Mouse (Mus musculus) liver, embryonic 16.5 days (tissue): ENCODE measurements around the gene Gm15130. TPM values are rescaled to one million over a fixed set of nuclear protein-coding genes. Genes with fewer than 3 reads are reported as not detected.

Experiments
- ATAC-seq: fragments of 200-750 bp; cut with Nextera tagmentation; 2 replicates; pipeline ENCODE4 v1.8.0; 2017; ENCODE audit warnings: low read depth, mild to moderate bottlenecking, moderate number of reproducible peaks, moderate library complexity
- H3K27ac ChIP-seq: fragments of 300-500 bp; sonication (generic); 2 replicates; pipeline ENCODE4 v1.5.1; 2014; ENCODE audit warnings: mild to moderate bottlenecking, low read length
- H3K27me3 ChIP-seq: fragments of 300-500 bp; sonication (generic); 2 replicates; pipeline ENCODE4 v1.6.1; 2014; ENCODE audit warnings: low read depth, low read length, mixed read lengths; ENCODE audit not compliant: control insufficient read depth, insufficient read depth
- H3K36me3 ChIP-seq: fragments of 300-500 bp; sonication (generic); 2 replicates; pipeline ENCODE4 v1.6.1; 2014; ENCODE audit warnings: mild to moderate bottlenecking; ENCODE audit not compliant: control insufficient read depth, insufficient read depth
- H3K4me1 ChIP-seq: fragments of 300-500 bp; sonication (generic); 2 replicates; pipeline ENCODE4 v1.6.1; 2014; ENCODE audit warnings: low read depth, low read length, mixed read lengths; ENCODE audit not compliant: control insufficient read depth
- H3K4me2 ChIP-seq: fragments of 300-500 bp; sonication (generic); 2 replicates; pipeline ENCODE4 v1.6.1; 2014; ENCODE audit warnings: low read depth, low read length, mixed read lengths
- H3K4me3 ChIP-seq: fragments of 300-500 bp; sonication (generic); 2 replicates; pipeline ENCODE4 v1.5.1; 2014; ENCODE audit warnings: low read depth, mild to moderate bottlenecking, low read length
- H3K9ac ChIP-seq: fragments of 300-500 bp; sonication (generic); 2 replicates; pipeline ENCODE4 v1.6.1; 2014; ENCODE audit warnings: low read depth, low read length
- H3K9me3 ChIP-seq: fragments of 300-500 bp; sonication (generic); replicated peaks from 2 replicates; pipeline ENCODE4 v1.6.1; 2016; ENCODE audit warnings: low read length; ENCODE audit not compliant: control insufficient read depth
- WGBS: fragments of 180-500 bp; shearing (Covaris S2); extraction: QIAGEN DNeasy Blood & Tissue Kit; methylation state at CpG from one replicate; pipeline ENCODE4 v1.1.7; 2014; ENCODE audit not compliant: insufficient replicate concordance; 5-methylcytosine and 5-hydroxymethylcytosine counted together
- polyA plus RNA-seq: library from polyadenylated mRNA; unstranded; fragments of >200 nt; fragmentation: Nextera tagmentation; extraction: Ambion mirVana; gene quantifications from 2 replicates; pipeline ENCODE4 v1.2.1, GENCODE M21; 2015

The Gm15130 gene
- polyA plus RNA-seq: not detected in 2 replicates

DNA sequence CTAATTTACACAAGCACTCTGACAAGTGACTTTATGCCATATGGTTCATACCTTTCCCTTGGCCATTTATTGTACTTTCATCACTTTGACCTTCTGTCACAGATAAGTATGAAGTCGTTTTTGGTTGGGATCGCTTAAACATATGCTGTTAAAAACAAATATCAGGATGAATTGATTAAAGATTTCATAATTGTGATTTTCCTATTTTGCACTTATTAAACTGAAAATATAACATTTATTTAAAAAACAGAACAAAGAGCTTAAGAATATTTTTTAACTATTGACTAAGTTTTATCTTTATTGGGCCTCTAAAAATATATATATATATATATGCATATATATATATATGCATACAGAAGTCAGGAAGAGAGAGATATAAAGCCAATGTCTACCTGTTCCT lies at the start of gene Gm15130:
TSS of gene Gm15130 (minus strand) at position 101 of the 400 bp plus-strand sequence.
- no peak for ATAC-seq
- H3K9ac ChIP-seq: no peak within 1 kb of the TSS
- 55% methylated on average over 2 of the region's 2 CpGs for WGBS

DNA sequence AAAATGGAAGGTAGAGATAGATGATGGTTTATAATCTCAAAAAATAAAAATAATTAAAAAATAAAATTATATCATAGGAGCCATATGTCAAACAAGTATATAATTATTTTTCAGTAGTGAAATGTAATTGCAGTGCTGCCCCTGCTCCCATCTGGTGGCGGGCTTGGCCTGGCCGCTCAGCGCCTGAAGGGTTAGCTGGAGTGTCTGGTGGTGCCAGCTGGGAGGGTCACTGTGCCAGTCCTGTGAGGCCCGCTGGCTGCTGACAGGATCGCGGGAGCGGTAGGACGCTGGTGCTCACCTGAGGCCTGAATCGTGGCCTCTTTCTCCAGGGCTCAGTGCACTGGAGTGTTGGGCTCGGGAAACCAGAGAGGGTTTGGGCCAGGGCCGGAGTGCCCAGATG lies 29.3 kb upstream of the Gm15130 start:
- WGBS: 76% methylated on average over 11 of the region's 11 CpGs
- no peak for ATAC-seq
- H3K27me3 ChIP-seq: no peaks in the 10 kb centered on the region
- no peaks in the 10 kb centered on the region for H3K4me1 ChIP-seq
- H3K4me3 ChIP-seq: no peak overlapping the region
- no peaks in the 10 kb centered on the region for H3K9me3 ChIP-seq
- H3K27ac ChIP-seq: no peak overlapping the region
- H3K4me2 ChIP-seq: no peak overlapping the region
- H3K36me3 ChIP-seq: no peaks in the 10 kb centered on the region
- no peak overlapping the region for H3K9ac ChIP-seq

More for the DNA sequence above, at the start of gene Gm15130:
- H3K9me3 ChIP-seq: no peaks in the 10 kb centered on the region
- no peaks in the 10 kb centered on the region for H3K27me3 ChIP-seq
- H3K4me1 ChIP-seq: no peaks in the 10 kb centered on the region
- H3K4me2 ChIP-seq: no peak within 1 kb of the TSS
- no peak within 1 kb of the TSS for H3K27ac ChIP-seq
- H3K36me3 ChIP-seq: no peaks in the 10 kb centered on the region
- no peak within 1 kb of the TSS for H3K4me3 ChIP-seq

DNA sequence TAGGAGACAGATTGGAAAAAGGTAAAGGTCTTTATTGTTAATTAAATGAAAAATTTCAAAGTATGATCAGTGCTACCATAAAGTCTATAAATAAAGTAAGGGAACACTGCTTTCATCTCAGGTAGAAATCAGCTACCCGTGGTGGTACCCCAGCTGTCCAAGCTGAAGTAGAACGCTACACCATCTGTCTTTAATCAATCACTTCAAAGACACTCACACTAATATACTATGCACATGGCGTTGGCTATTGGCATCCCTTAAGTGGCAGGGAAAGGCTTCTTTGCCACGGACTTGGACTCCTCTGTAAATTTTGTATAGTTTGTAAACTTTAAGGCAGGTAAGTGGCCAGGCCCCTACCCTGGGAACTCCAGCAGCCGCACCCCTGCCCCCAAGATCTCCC lies 17.0 kb downstream of the Gm15130 start:
- Histone ChIP-seq H3K4me1 (no peaks in the 10 kb centered on the region), H3K4me2 (no peak overlapping the region), H3K4me3 (no peak overlapping the region), H3K9me3 (no peaks in the 10 kb centered on the region), H3K27ac (no peak overlapping the region), H3K9ac (no peak overlapping the region), H3K27me3 (no peaks in the 10 kb centered on the region), H3K36me3 (no peaks in the 10 kb centered on the region)
- WGBS: 49% methylated on average over 5 of the region's 5 CpGs
- ATAC-seq: no peak

DNA sequence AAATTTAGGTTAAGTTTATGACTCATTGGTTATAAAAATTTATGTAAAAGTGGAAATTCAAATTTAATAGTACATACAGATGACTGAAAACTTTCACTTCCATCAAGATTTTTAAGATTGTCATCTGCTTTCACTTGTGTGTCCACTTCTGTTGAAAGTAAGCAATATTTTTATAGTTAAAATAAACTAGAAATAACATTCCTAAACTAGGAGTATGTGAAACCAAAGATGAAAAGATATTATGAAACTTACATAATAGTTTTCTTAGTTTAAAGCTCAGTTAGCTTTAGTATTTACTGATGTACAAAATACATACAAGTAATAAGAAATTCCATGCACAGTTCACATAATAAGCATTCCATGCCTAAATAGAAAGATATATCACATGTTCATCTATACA lies 46.9 kb downstream of the Gm15130 start, which contains the start of gene Gm13941:
TSS of gene Gm13941 (minus strand) at position 101 of the 400 bp plus-strand sequence.
- Histone ChIP-seq H3K9ac (no peak within 1 kb of the TSS), H3K27ac (no peak within 1 kb of the TSS), H3K4me2 (no peak within 1 kb of the TSS), H3K4me1 (no peaks in the 10 kb centered on the region), H3K27me3 (no peaks in the 10 kb centered on the region), H3K9me3 (no peaks in the 10 kb centered on the region), H3K4me3 (no peak within 1 kb of the TSS), H3K36me3 (no peaks in the 10 kb centered on the region)
- no peak for ATAC-seq

Other genes starting within 250 kb of the Gm15130 start
- not detected in 2 replicates for gene Ano3, start 202.0 kb downstream of the Gm15130 start, polyA plus RNA-seq
- gene Gm13941, start 47.0 kb downstream of the Gm15130 start, polyA plus RNA-seq: not detected in 2 replicates
- gene 4930430A15Rik, start 76.7 kb upstream of the Gm15130 start, polyA plus RNA-seq: not detected in 2 replicates
- not detected in 2 replicates for gene Olfr1275, start 82.3 kb upstream of the Gm15130 start, polyA plus RNA-seq
- not detected in 2 replicates for gene Olfr1276, start 101.6 kb upstream of the Gm15130 start, polyA plus RNA-seq
- not detected in 2 replicates for gene Olfr1277, start 121.2 kb upstream of the Gm15130 start, polyA plus RNA-seq
- not detected in 2 replicates for gene Olfr1278, start 137.2 kb upstream of the Gm15130 start, polyA plus RNA-seq
- not detected in 2 replicates for gene Olfr1279, start 147.7 kb upstream of the Gm15130 start, polyA plus RNA-seq
- not detected in 2 replicates for gene Olfr1280, start 161.1 kb upstream of the Gm15130 start, polyA plus RNA-seq
- not detected in 2 replicates for gene Olfr1281, start 173.6 kb upstream of the Gm15130 start, polyA plus RNA-seq
- gene Olfr1282, start 183.1 kb upstream of the Gm15130 start, polyA plus RNA-seq: not detected in 2 replicates
- gene Olfr1283, start 213.9 kb upstream of the Gm15130 start, polyA plus RNA-seq: not detected in 2 replicates
- gene Olfr1284, start 222.6 kb upstream of the Gm15130 start, polyA plus RNA-seq: not detected in 2 replicates